Mouse (Mus musculus) midbrain, embryonic 14.5 days (tissue): ENCODE data around the gene 4930562C15Rik. TPM values are rescaled to one million over a fixed set of nuclear protein-coding genes. Genes with fewer than 3 reads are reported as not detected.

ENCODE experiments used
- ATAC-seq: fragments of 200-750 bp; cut with Nextera tagmentation; 2 replicates; pipeline ENCODE4 v1.8.0; 2017; ENCODE audit warnings: moderate number of reproducible peaks, moderate library complexity; ENCODE audit not compliant: low FRiP score, low TSS enrichment
- DNase-seq: peaks from one replicate; pipeline ENCODE4 v3.0.0-alpha.2; 2015
- H3K27ac ChIP-seq: fragments of 300-500 bp; sonication (generic); replicated peaks from 2 replicates; pipeline ENCODE4 v1.5.1; 2014; ENCODE audit warnings: mild to moderate bottlenecking, low read depth, low read length, moderate library complexity
- H3K27me3 ChIP-seq: fragments of 300-500 bp; sonication (generic); 2 replicates; pipeline ENCODE4 v1.6.1; 2014; ENCODE audit warnings: low read length, control low read depth, mixed read lengths; ENCODE audit not compliant: control insufficient read depth, insufficient read depth
- H3K36me3 ChIP-seq: fragments of 300-500 bp; sonication (generic); 2 replicates; pipeline ENCODE4 v1.6.1; 2014; ENCODE audit warnings: low read length, control low read depth; ENCODE audit not compliant: control insufficient read depth, insufficient read depth
- H3K4me1 ChIP-seq: fragments of 300-500 bp; sonication (generic); 2 replicates; pipeline ENCODE4 v1.6.1; 2014; ENCODE audit warnings: mild to moderate bottlenecking, antibody characterized with exemption, low read length, control low read depth; ENCODE audit not compliant: control insufficient read depth, insufficient read depth
- H3K4me2 ChIP-seq: fragments of 300-500 bp; sonication (generic); 2 replicates; pipeline ENCODE4 v1.6.1; 2014; ENCODE audit warnings: mild to moderate bottlenecking, low read length, moderate library complexity
- H3K4me3 ChIP-seq: fragments of 300-500 bp; sonication (generic); replicated peaks from 2 replicates; pipeline ENCODE4 v1.5.1; 2014; ENCODE audit warnings: low read depth, low read length
- H3K9ac ChIP-seq: fragments of 300-500 bp; sonication (generic); replicated peaks from 2 replicates; pipeline ENCODE4 v1.6.1; 2014; ENCODE audit warnings: mild to moderate bottlenecking, low read length, moderate library complexity
- H3K9me3 ChIP-seq: fragments of 300-500 bp; sonication (generic); 2 replicates; pipeline ENCODE4 v1.6.1; 2016; ENCODE audit warnings: low read length, control low read depth, mixed read lengths; ENCODE audit not compliant: control insufficient read depth
- WGBS: fragments of 180-500 bp; shearing (Covaris S2); extraction: QIAGEN DNeasy Blood & Tissue Kit; methylation state at CpG from one replicate; pipeline ENCODE4 v1.1.7; 2014; 5-methylcytosine and 5-hydroxymethylcytosine counted together
- polyA plus RNA-seq: library from polyadenylated mRNA; unstranded; fragments of >200 nt; fragmentation: Nextera tagmentation; extraction: Ambion mirVana; gene quantifications from 2 replicates; pipeline ENCODE4 v1.2.1, GENCODE M21; 2014

Gene 4930562C15Rik
- polyA plus RNA-seq, 1 experiment from 2014 or later: 0.42 TPM

DNA sequence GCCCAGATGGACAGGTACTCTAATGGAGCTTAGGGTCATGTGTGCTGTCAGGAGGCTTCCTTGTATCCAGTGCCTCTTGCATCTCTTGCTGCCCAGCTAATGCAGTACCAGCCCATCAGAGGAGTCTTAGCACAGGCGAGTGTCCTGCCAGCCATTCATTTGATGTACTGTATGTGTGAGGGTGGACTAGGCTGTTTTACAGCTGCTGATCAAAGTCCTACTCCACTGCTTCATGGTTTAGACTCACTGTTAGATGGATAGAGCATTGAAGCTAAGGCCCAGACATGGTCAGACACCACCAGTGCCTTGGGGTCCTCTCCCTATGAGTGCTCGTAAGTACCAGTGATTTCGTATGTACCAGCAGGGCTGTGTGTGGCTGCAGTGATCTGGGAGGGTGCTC, 69.7 kb downstream of the 4930562C15Rik start:
- Histone ChIP-seq H3K36me3 (peaks cover 13% of the 10 kb centered on the region), H3K9me3 (no peaks in the 10 kb centered on the region), H3K27me3 (no peaks in the 10 kb centered on the region), H3K4me2 (no peak overlapping the region), H3K27ac (no peak overlapping the region), H3K4me3 (no peak overlapping the region), H3K4me1 (no peaks in the 10 kb centered on the region), H3K9ac (no peak overlapping the region)
- 97% methylated on average over 3 of the region's 3 CpGs for WGBS
- DNase-seq (no peak), ATAC-seq (no peak)

- H3K4me2 ChIP-seq: no peak overlapping the region
- no peaks in the 10 kb centered on the region for H3K27me3 ChIP-seq
- H3K36me3 ChIP-seq: peaks cover 20% of the 10 kb centered on the region
- H3K9ac ChIP-seq: no peak overlapping the region
- ATAC-seq: no peak
- H3K4me1 ChIP-seq: no peaks in the 10 kb centered on the region
- no peaks in the 10 kb centered on the region for H3K9me3 ChIP-seq
- DNase-seq: no peak
- WGBS: 52% methylated on average over 1 of the region's 1 CpGs
- H3K4me3 ChIP-seq: no peak overlapping the region
- no peak overlapping the region for H3K27ac ChIP-seq
Measured at GRCm38 (mm10) chr16:4905591-4905990, 70.4 kb downstream of the 4930562C15Rik start.

- no peaks in the 10 kb centered on the region for H3K4me1 ChIP-seq
- no peak for DNase-seq
- H3K36me3 ChIP-seq: peaks cover 30% of the 10 kb centered on the region
- H3K9ac ChIP-seq: no peak overlapping the region
- H3K4me3 ChIP-seq: no peak overlapping the region
- H3K27me3 ChIP-seq: no peaks in the 10 kb centered on the region
- H3K27ac ChIP-seq: no peak overlapping the region
- ATAC-seq: no peak
- H3K9me3 ChIP-seq: no peaks in the 10 kb centered on the region
- H3K4me2 ChIP-seq: no peak overlapping the region
Measured at GRCm38 (mm10) chr16:4906559-4906958, 71.3 kb downstream of the 4930562C15Rik start.

DNA sequence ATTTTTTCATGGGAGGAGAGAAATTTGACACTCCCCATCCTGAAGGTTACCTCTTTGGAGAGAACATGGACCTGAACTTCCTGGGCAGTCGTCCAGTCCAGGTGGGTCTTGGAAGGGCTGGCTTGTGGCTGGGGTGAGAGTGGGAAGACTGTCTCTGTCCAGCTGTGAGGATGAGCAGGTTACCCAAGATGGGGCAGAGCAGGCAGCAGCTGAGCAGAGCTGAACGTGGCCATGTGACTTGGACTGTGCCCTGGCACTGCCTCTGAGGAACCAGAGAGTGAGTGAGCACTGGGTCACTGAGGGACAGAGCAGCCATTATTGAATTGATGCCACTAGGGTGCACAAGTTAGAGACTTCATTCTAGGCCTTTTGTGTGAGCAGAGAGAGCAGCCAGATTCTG, 72.2 kb downstream of the 4930562C15Rik start:
- Histone ChIP-seq H3K9me3 (no peaks in the 10 kb centered on the region), H3K36me3 (peaks cover 37% of the 10 kb centered on the region), H3K27ac (no peak overlapping the region), H3K4me3 (no peak overlapping the region), H3K4me2 (no peak overlapping the region), H3K4me1 (no peaks in the 10 kb centered on the region), H3K9ac (no peak overlapping the region), H3K27me3 (no peaks in the 10 kb centered on the region)
- DNase-seq (no peak), ATAC-seq (no peak)
- 81% methylated on average over 2 of the region's 2 CpGs for WGBS

DNA sequence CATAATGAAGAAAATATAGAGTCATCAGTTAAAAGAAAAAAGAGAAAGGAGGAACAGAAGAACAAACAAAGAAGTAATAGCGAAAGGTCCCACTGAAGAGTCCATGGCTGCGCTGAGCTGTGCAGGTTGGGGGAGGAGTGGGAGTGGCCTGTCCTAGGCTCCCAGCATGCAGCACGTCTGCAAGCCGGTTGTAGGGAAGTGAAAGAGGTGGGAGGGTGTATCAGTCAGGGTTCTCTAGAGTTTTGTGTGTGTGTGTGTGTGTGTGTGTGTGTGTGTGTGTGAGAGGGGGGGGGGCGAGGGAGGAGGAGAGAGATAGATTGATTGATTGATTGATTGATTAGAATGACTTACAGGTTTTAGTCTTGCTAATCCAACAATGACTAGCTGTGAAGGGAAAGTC, 72.8 kb downstream of the 4930562C15Rik start:
- H3K36me3 ChIP-seq: peaks cover 40% of the 10 kb centered on the region
- H3K4me2 ChIP-seq: no peak overlapping the region
- ATAC-seq (no peak), DNase-seq (no peak)
- no peak overlapping the region for H3K9ac ChIP-seq
- no peaks in the 10 kb centered on the region for H3K4me1 ChIP-seq
- H3K27ac ChIP-seq: no peak overlapping the region
- WGBS: 45% methylated on average over 4 of the region's 5 CpGs
- no peaks in the 10 kb centered on the region for H3K9me3 ChIP-seq
- H3K27me3 ChIP-seq: no peaks in the 10 kb centered on the region
- H3K4me3 ChIP-seq: no peak overlapping the region

GRCm38 (mm10) chr16:4909745-4910144, 74.5 kb downstream of the 4930562C15Rik start:
- Histone ChIP-seq H3K9ac (no peak overlapping the region), H3K4me3 (no peak overlapping the region), H3K9me3 (no peaks in the 10 kb centered on the region), H3K4me1 (no peaks in the 10 kb centered on the region), H3K4me2 (no peak overlapping the region), H3K36me3 (peaks cover 49% of the 10 kb centered on the region), H3K27me3 (no peaks in the 10 kb centered on the region), H3K27ac (no peak overlapping the region)
- no peak for ATAC-seq
- WGBS: 95% methylated on average over 2 of the region's 2 CpGs
- DNase-seq: no peak

GRCm38 (mm10) chr16:4910758-4911157, 75.5 kb downstream of the 4930562C15Rik start:
- no peaks in the 10 kb centered on the region for H3K27me3 ChIP-seq
- WGBS: 96% methylated on average over 8 of the region's 8 CpGs
- no peak for ATAC-seq
- no peaks in the 10 kb centered on the region for H3K4me1 ChIP-seq
- H3K36me3 ChIP-seq: peaks cover 57% of the 10 kb centered on the region
- H3K9me3 ChIP-seq: no peaks in the 10 kb centered on the region
- H3K4me3 ChIP-seq: no peak overlapping the region
- no peak overlapping the region for H3K4me2 ChIP-seq
- no peak for DNase-seq
- H3K27ac ChIP-seq: no peak overlapping the region
- no peak overlapping the region for H3K9ac ChIP-seq

DNA sequence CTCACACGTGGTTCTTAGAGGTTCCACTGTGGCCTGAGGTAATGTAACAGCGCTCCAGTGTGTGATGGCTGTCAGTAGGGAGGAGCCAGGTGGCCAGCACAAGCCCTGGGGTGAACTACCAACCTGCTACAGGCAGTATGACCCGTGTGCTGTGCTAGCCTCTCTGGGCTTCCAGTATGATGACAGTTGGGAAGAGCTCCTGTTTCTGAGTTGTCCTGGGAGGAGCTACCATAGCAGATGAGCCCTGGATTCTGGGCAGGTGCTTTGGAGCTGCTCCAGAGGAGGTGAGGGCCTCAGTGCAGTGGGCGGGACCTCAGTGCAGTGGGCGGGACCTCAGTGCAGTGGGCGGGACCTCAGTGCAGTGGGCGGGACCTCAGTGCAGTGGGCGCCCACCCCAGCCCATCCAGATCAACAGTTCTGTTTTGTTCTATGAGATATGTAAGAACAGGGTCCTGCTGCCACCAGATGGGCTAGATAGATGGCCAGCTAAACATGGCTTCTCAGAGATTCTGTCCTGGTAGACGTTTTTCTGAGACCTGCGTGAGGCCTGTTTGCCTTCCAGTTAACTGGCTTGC, 76.9 kb downstream of the 4930562C15Rik start:
- H3K27ac ChIP-seq: no peak overlapping the region
- peaks cover 69% of the 10 kb centered on the region for H3K36me3 ChIP-seq
- H3K9me3 ChIP-seq: no peaks in the 10 kb centered on the region
- H3K27me3 ChIP-seq: no peaks in the 10 kb centered on the region
- no peak for DNase-seq
- 79% methylated on average over 10 of the region's 10 CpGs for WGBS
- no peaks in the 10 kb centered on the region for H3K4me1 ChIP-seq
- no peak for ATAC-seq
- H3K4me2 ChIP-seq: no peak overlapping the region
- no peak overlapping the region for H3K4me3 ChIP-seq
- H3K9ac ChIP-seq: no peak overlapping the region

DNA sequence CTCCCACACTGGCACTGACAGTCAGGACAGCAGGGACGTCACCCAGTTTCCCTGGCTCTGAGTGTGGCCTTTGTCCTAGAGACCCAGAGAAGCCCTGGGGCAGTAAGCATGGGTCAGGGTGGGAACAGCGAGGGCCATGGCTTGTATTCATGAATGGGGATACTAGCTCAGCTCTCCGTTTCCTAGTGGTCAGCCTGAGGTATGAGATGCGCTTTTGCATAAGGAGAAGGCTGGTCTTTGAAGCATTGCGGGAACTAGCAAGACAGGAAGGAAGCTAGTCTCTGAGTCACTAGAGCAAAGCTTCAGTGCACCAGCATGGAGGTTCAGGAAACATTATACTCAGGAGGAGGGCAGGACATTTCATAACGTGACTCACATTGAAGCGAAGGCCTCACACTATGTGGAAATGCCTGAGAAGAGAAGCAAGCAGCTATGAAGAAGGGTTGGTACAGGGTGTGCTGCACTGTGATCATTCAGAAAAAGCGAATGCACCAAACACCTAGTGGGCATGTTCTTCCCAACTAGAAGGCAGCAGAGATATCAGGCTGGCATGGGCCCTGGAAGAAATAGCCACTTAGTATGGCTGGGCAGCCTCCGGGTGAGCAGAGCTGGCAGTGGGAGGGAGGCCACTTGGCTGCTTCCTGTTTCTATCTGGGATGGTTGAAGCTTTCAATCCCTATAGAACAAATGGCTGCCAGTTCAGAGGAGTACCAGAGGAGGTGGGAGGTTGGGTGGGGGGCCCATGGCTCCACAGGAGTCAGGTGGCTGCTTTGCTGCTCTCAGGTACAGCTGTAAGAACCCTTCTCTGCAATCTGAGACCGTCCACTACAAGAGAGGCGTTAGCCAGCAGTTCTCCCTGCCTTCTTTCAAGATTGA, 77.9 kb downstream of the 4930562C15Rik start:
- H3K9me3 ChIP-seq: no peaks in the 10 kb centered on the region
- H3K36me3 ChIP-seq: peaks cover 69% of the 10 kb centered on the region
- no peaks in the 10 kb centered on the region for H3K4me1 ChIP-seq
- WGBS: 79% methylated on average over 11 of the region's 11 CpGs
- no peak for ATAC-seq
- no peak overlapping the region for H3K9ac ChIP-seq
- DNase-seq: no peak
- H3K4me2 ChIP-seq: no peak overlapping the region
- no peaks in the 10 kb centered on the region for H3K27me3 ChIP-seq
- H3K4me3 ChIP-seq: no peak overlapping the region
- H3K27ac ChIP-seq: peak overlapping the region; percentile 1; the same call in 1 of the 2 replicates
